Mouse (Mus musculus) large intestine, adult 2 months (tissue): ENCODE measurements around the gene Khdrbs2. TPM values are rescaled to one million over a fixed set of nuclear protein-coding genes. Genes with fewer than 3 reads are reported as not detected.
"Not testable (repeated sequence)": the region's sequence is repeated elsewhere in the genome, so short reads cannot be mapped to it uniquely, and the experiment has no call there.

Experiments used
- DNase-seq: peaks from one replicate; pipeline ENCODE4 v3.0.0-alpha.2; 2012; ENCODE audit warnings: low read depth, low spot score
- WGBS: fragments of 180-500 bp; shearing (Covaris S2); methylation state at CpG from one replicate; pipeline ENCODE4 v1.1.7; 2018; 5-methylcytosine and 5-hydroxymethylcytosine counted together
- polyA plus RNA-seq: library from polyadenylated mRNA; depleted of rRNA; stranded (reverse); fragments of >200 nt; gene quantifications from 2 replicates; pipeline ENCODE4 v1.2.3, GENCODE M21; 2012

Khdrbs2 gene
- polyA plus RNA-seq, 1 experiment: 0.09 TPM

GRCm38 (mm10) chr1:32443927-32444326 is 271.4 kb downstream of the Khdrbs2 start:
- DNase-seq: no peak
- WGBS: 69% methylated on average over 5 of the region's 5 CpGs

GRCm38 (mm10) chr1:32463103-32463516 is 290.6 kb downstream of the Khdrbs2 start:
- 76% methylated on average over 6 of the region's 6 CpGs for WGBS
- DNase-seq: no peak

DNA sequence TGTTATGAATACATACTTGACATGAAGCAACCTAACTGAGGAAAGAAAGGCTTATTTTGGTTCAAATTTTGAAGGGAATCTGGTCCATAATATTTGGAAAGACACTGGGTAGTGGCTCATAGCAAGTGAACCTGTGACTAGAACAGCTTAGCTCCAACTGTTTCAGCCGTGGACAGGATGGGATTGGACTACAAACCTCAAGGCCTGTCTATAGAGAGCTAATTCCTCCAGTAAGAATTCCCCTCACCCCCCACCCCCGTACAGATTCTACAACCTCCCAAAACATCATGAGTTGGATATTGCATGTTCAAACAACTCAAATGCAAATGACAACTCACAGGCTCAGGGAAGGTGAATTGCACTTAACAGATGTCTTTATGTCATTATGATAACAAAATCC is 298.5 kb downstream of the Khdrbs2 start:
- 65% methylated on average over 2 of the region's 2 CpGs for WGBS
- DNase-seq: no peak

DNA sequence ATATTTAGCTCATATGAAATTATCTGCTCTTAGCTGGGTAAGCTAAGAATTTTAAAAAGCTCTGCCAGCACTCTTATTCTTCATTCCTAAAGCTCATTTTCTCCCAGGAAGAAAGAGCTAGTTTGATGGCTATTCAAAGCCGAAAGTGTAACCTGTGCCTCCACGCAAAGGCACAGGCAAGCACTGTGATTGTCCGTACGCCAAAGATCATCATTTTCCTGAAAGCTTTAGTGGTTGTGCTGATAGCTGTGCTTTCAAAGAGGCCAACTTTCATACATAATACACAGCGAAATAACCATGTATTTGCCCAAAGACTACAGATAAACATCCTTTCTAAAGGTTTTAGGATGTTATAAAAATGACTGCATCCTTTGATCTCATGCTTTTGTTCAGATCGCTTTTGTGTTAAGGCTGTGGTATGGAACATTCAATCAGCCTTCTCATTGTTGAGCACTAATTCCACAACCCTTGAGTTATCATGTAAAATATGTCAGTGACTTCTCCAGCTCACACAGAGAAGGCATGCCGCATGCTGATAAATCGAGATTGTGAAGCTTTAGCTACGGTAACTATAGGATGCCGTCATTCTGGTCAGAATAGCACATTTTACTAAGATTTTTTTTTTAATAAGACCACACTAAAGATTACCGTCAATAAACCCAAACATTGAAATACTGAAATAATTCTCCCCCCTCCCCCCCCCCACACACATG is 299.1 kb downstream of the Khdrbs2 start:
- 88% methylated on average over 11 of the region's 11 CpGs for WGBS

DNA sequence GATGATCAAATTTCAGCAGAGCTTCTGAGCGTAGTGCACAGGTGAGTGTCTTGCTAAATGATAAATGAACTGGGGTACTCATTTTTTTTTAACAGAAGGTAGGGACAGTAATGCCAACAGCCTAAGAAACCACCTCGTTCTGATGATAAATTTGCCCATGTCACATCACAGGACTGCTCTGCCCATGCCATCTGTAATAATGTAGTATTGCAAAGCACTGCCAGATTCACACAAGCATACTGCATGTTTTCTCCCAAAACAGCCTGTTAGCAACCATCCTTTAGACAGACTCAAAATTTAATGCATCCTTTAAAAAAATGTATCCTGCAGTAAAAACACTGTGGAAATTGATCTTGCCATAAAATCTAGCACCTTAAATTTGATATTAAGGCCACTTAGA is 315.4 kb downstream of the Khdrbs2 start:
- DNase-seq: no peak
- 68% methylated on average over 2 of the region's 2 CpGs for WGBS

More for the DNA sequence above, 299.1 kb downstream of the Khdrbs2 start:
- no peak for DNase-seq

GRCm38 (mm10) chr1:32503381-32503780 is 330.9 kb downstream of the Khdrbs2 start:
- 88% methylated on average over 6 of the region's 6 CpGs for WGBS
- no peak for DNase-seq

GRCm38 (mm10) chr1:32547194-32547593 is 374.7 kb downstream of the Khdrbs2 start, which contains the start of gene Gm5415:
Gene Gm5415 (minus strand): TSS chr1:32547294.
- 73% methylated on average over 3 of the region's 7 CpGs for WGBS

GRCm38 (mm10) chr1:32553459-32553858 is 380.9 kb downstream of the Khdrbs2 start:
- 88% methylated on average over 3 of the region's 3 CpGs for WGBS
- DNase-seq: no peak

More at GRCm38 (mm10) chr1:32547194-32547593, 374.7 kb downstream of the Khdrbs2 start, which contains the start of gene Gm5415:
- not testable (repeated sequence) for DNase-seq

GRCm38 (mm10) chr1:32553925-32554324 is 381.4 kb downstream of the Khdrbs2 start:
- DNase-seq: no peak
- 45% methylated on average over 4 of the region's 4 CpGs for WGBS

DNA sequence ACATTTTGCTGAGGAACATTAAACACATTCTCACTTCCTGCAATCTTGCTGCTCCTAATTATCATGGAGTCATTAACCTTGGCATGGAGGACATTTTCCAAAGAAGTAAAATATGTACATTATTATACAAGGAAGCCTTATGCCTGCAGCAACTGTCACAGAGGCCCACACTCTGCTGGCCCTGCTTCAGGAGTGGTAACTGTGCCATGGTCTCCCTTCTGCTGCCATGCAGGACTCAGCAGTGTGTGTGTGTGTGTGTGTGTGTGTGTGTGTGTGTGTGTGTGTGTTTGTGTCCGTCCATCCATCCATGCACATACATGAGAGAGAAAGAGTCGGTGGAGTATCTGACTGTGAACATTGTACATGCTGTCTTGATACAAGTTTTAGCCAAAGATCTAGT is 396.4 kb downstream of the Khdrbs2 start:
- no peak for DNase-seq
- 100% methylated on average over 2 of the region's 2 CpGs for WGBS

GRCm38 (mm10) chr1:32626060-32626459 is 453.5 kb downstream of the Khdrbs2 start:
- 72% methylated on average over 1 of the region's 1 CpGs for WGBS
- DNase-seq: no peak

- 84% methylated on average over 5 of the region's 5 CpGs for WGBS
- no peak for DNase-seq
Measured at GRCm38 (mm10) chr1:32632415-32633354, 460.2 kb downstream of the Khdrbs2 start.

DNA sequence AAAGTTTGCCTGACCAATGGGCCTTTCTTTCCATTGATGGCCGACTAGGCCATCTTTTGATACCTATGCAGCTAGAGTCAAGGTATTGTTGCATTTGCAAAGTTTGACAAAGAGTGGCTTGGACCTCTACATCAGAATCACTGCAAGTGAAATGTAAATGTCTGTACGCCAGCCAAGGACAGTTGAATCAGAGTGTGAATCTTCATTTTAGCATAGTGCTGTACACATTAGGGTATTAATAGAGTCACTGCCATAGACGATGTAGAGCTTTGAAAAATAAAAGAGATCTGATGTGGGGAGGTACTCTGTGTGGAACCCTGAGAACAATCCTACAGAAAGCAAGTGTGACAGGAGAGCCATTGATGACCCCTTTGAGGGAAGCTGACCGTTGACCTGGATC is 460.9 kb downstream of the Khdrbs2 start:
- 89% methylated on average over 4 of the region's 4 CpGs for WGBS

GRCm38 (mm10) chr1:32639118-32639517 is 466.6 kb downstream of the Khdrbs2 start:
- DNase-seq: no peak
- WGBS: 91% methylated on average over 5 of the region's 5 CpGs

More for the DNA sequence above, 460.9 kb downstream of the Khdrbs2 start:
- DNase-seq: no peak

DNA sequence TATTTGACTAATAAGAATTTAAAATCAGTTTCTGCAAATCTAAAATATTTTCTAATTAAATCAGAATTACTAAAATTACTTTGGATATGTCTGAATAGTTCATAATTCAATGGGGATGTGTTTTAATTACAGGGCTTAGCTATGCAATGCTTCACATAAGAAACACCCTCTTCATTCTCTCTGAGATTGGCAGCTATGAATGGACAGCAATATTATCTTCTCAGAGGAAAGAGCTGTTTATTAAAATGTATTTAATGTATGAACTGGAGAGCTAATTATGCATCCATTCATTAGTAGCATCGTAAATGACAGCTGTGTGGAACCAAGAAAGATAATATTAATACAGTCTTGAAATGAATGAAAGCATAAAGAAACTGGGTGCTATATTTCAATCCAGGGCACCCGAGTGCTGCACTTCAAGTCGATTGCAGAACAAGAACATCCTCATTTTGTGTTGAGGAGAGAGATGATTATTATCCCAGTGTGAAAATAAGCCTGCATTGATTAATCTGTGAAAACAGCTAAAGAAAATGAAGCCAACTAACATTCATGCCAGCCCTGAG is 477.2 kb downstream of the Khdrbs2 start:
- DNase-seq: no peak
- 76% methylated on average over 3 of the region's 3 CpGs for WGBS

- 68% methylated on average over 9 of the region's 9 CpGs for WGBS
- no peak for DNase-seq
Measured at GRCm38 (mm10) chr1:32693806-32694205, 521.3 kb downstream of the Khdrbs2 start.

GRCm38 (mm10) chr1:32700132-32700531 is 527.6 kb downstream of the Khdrbs2 start:
- WGBS: 95% methylated on average over 4 of the region's 4 CpGs
- no peak for DNase-seq

DNA sequence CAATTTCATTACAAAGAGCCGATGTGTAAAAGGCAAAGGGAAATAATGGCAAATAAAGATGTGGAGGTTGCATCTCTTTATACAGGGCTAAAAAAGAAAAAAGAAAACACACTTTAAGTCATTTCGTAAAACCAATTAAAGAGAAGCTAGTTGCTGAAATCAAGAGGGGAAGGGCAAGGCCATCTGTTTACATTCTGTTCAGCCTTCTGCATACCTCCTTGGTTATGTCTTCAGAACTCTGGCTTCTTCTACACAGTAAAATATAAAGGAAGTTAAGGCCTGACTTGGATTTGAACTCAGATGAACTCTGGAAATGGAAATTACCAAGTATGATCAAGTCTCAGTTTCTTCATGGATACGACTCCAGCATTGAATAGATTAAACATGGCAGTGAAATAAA is 528.8 kb downstream of the Khdrbs2 start:
- 80% methylated on average over 3 of the region's 3 CpGs for WGBS
- DNase-seq: no peak
